Mouse (Mus musculus) subcutaneous adipose tissue, adult 2 months (tissue): Measurements from ENCODE around the gene Kiss1r. TPM values are rescaled to one million over a fixed set of nuclear protein-coding genes. Genes with fewer than 3 reads are reported as not detected.

Experiments
- polyA plus RNA-seq: library from polyadenylated mRNA; depleted of rRNA; stranded (reverse); fragments of >200 nt; gene quantifications from 2 replicates; pipeline ENCODE4 v1.2.3, GENCODE M21; 2012; ENCODE audit warnings: low replicate concordance; rRNA removed

Kiss1r gene
- 9.9 and 10.5 TPM in 2 replicates for polyA plus RNA-seq

GRCm38 (mm10) chr10:79916808-79917531 lies at the start of gene Kiss1r:
Gene Kiss1r, plus strand, starts transcription at chr10:79916971.

GRCm38 (mm10) chr10:79874290-79874862 lies 42.4 kb upstream of the Kiss1r start, which contains the start of the genes Prtn3 and Plppr3:
Gene Prtn3, plus strand, starts transcription at chr10:79874476.
Gene Plppr3, minus strand, starts transcription at chr10:79874634.

GRCm38 (mm10) chr10:79886054-79886453 lies 30.7 kb upstream of the Kiss1r start, which contains the start of gene Elane:
Gene Elane, plus strand, starts transcription at chr10:79886247.

GRCm38 (mm10) chr10:79890670-79891069 lies 26.1 kb upstream of the Kiss1r start, which contains the start of gene Cfd:
Gene Cfd, plus strand, starts transcription at chr10:79890853.

GRCm38 (mm10) chr10:79908167-79909091 lies 8.3 kb upstream of the Kiss1r start, which contains the start of gene Med16:
Gene Med16, minus strand, starts transcription at chr10:79908923.

GRCm38 (mm10) chr10:79910556-79910955 lies 6.2 kb upstream of the Kiss1r start, which contains the start of gene Gm26602:
Gene Gm26602, plus strand, starts transcription at chr10:79910856.

GRCm38 (mm10) chr10:79920958-79921535 lies 4.3 kb downstream of the Kiss1r start, which contains the start of gene R3hdm4:
Gene R3hdm4, minus strand, starts transcription at chr10:79921208.

GRCm38 (mm10) chr10:79926491-79927323 lies 9.9 kb downstream of the Kiss1r start, which contains the start of gene Arid3a:
Gene Arid3a, plus strand, starts transcription at chr10:79927043.

GRCm38 (mm10) chr10:79959847-79960601 lies 43.3 kb downstream of the Kiss1r start, which contains the start of gene Wdr18:
Gene Wdr18, plus strand, starts transcription at chr10:79960152.

GRCm38 (mm10) chr10:79970415-79971182 lies 53.8 kb downstream of the Kiss1r start, which contains the start of gene Grin3b:
Gene Grin3b, plus strand, starts transcription at chr10:79970715.

Other genes with a start within 250 kb of the Kiss1r start
- gene Tpgs1, start 247.6 kb upstream of the Kiss1r start, polyA plus RNA-seq, result 53.3 and 65.9 TPM in 2 replicates
- gene Cdc34, start 234.8 kb upstream of the Kiss1r start, polyA plus RNA-seq, result 199 and 244 TPM in 2 replicates
- gene Gzmm, start 228.0 kb upstream of the Kiss1r start, polyA plus RNA-seq, result 0.96 and 1.0 TPM in 2 replicates
- 629 and 760 TPM in 2 replicates for gene Bsg, start 212.5 kb upstream of the Kiss1r start, polyA plus RNA-seq
- 2.0 and 3.2 TPM in 2 replicates for gene Hcn2, start 200.3 kb upstream of the Kiss1r start, polyA plus RNA-seq
- 53.4 and 66.9 TPM in 2 replicates for gene Polrmt, start 170.4 kb upstream of the Kiss1r start, polyA plus RNA-seq
- gene Fgf22, start 161.9 kb upstream of the Kiss1r start, polyA plus RNA-seq, result 0.26 TPM in 1 of 2 replicates, not detected in the other
- gene Rnf126, start 150.0 kb upstream of the Kiss1r start, polyA plus RNA-seq, result 70.2 and 152 TPM in 2 replicates
- gene Fstl3, start 139.7 kb upstream of the Kiss1r start, polyA plus RNA-seq, result 48.7 and 48.9 TPM in 2 replicates
- 0.17 and 0.19 TPM in 2 replicates for gene Prss57, start 126.0 kb upstream of the Kiss1r start, polyA plus RNA-seq
- 79.5 and 127 TPM in 2 replicates for gene Palm, start 123.4 kb upstream of the Kiss1r start, polyA plus RNA-seq
- gene Misp, start 96.0 kb upstream of the Kiss1r start, polyA plus RNA-seq, result 0.53 and 9.3 TPM in 2 replicates
- 143 and 437 TPM in 2 replicates for gene Ptbp1, start 62.5 kb upstream of the Kiss1r start, polyA plus RNA-seq
- gene Prtn3, start 42.5 kb upstream of the Kiss1r start, polyA plus RNA-seq, result 9.6 and 15.2 TPM in 2 replicates
- 32.9 and 40.1 TPM in 2 replicates for gene Plppr3, start 42.3 kb upstream of the Kiss1r start, polyA plus RNA-seq
- 1.6 and 3.3 TPM in 2 replicates for gene Elane, start 30.7 kb upstream of the Kiss1r start, polyA plus RNA-seq
- gene Cfd, start 26.1 kb upstream of the Kiss1r start, polyA plus RNA-seq, result 21,080 and 31,020 TPM in 2 replicates
- gene Med16, start 8.0 kb upstream of the Kiss1r start, polyA plus RNA-seq, result 55.6 and 79.3 TPM in 2 replicates
- gene Gm26602, start 6.1 kb upstream of the Kiss1r start, polyA plus RNA-seq, result not detected in 2 replicates
- gene R3hdm4, start 4.2 kb downstream of the Kiss1r start, polyA plus RNA-seq, result 145 and 176 TPM in 2 replicates
- 3.0 and 9.3 TPM in 2 replicates for gene Arid3a, start 10.1 kb downstream of the Kiss1r start, polyA plus RNA-seq
- 46.4 and 57.2 TPM in 2 replicates for gene Wdr18, start 43.2 kb downstream of the Kiss1r start, polyA plus RNA-seq
- 0.10 and 0.13 TPM in 2 replicates for gene Grin3b, start 53.7 kb downstream of the Kiss1r start, polyA plus RNA-seq
- gene Tmem259, start 67.4 kb downstream of the Kiss1r start, polyA plus RNA-seq, result 273 and 278 TPM in 2 replicates
- gene Cnn2, start 71.6 kb downstream of the Kiss1r start, polyA plus RNA-seq, result 63.8 and 191 TPM in 2 replicates
- gene Abca7, start 79.5 kb downstream of the Kiss1r start, polyA plus RNA-seq, result 15.1 and 17.4 TPM in 2 replicates
- 32.7 and 52.3 TPM in 2 replicates for gene Arhgap45, start 99.7 kb downstream of the Kiss1r start, polyA plus RNA-seq
- gene Polr2e, start 122.8 kb downstream of the Kiss1r start, polyA plus RNA-seq, result 154 and 220 TPM in 2 replicates
- 955 and 2,154 TPM in 2 replicates for gene Gpx4, start 130.2 kb downstream of the Kiss1r start, polyA plus RNA-seq
- gene Sbno2, start 188.6 kb downstream of the Kiss1r start, polyA plus RNA-seq, result 43.1 and 60.1 TPM in 2 replicates
- gene Stk11, start 198.8 kb downstream of the Kiss1r start, polyA plus RNA-seq, result 146 and 147 TPM in 2 replicates
- gene Atp5d, start 221.7 kb downstream of the Kiss1r start, polyA plus RNA-seq, result 840 and 867 TPM in 2 replicates
- 4.6 and 24.2 TPM in 2 replicates for gene Cbarp, start 223.9 kb downstream of the Kiss1r start, polyA plus RNA-seq
- 26.8 and 79.7 TPM in 2 replicates for gene Midn, start 231.3 kb downstream of the Kiss1r start, polyA plus RNA-seq
- 85.6 and 156 TPM in 2 replicates for gene Cirbp, start 249.0 kb downstream of the Kiss1r start, polyA plus RNA-seq